Mouse (Mus musculus): ENCODE results near the gene Cep85l.

Gene Cep85l

GRCm38 (mm10) chr10:53342166-53342728 is 37.5 kb downstream of the Cep85l start:
- in situ Hi-C loops (cut with MboI), result loop anchor here (10.0 kb wide), 1 partner anchor 173 kb away; no protein-coding TSS in a partner anchor

- in situ Hi-C loops (cut with MboI), result loop anchor here (10.0 kb wide), 1 partner anchor 173 kb away; no protein-coding TSS in a partner anchor
Measured at GRCm38 (mm10) chr10:53341288-53341965, 38.3 kb downstream of the Cep85l start.

- in situ Hi-C loops (cut with MboI), result no loop called here
Measured at GRCm38 (mm10) chr10:53339045-53339444, 40.7 kb downstream of the Cep85l start.

- in situ Hi-C loops (cut with MboI), result no loop called here
Measured at GRCm38 (mm10) chr10:53337162-53337923, 42.4 kb downstream of the Cep85l start, which contains the start of gene Pln. Gene Pln, plus strand, starts transcription at chr10:53337667.

- in situ Hi-C loops (cut with MboI), result no loop called here
Measured at GRCm38 (mm10) chr10:53335974-53336373, 43.8 kb downstream of the Cep85l start.

GRCm38 (mm10) chr10:53335266-53335665 is 44.5 kb downstream of the Cep85l start:
- in situ Hi-C loops (cut with MboI), result no loop called here

GRCm38 (mm10) chr10:53332752-53333151 is 47.0 kb downstream of the Cep85l start:
- in situ Hi-C loops (cut with MboI), result no loop called here

GRCm38 (mm10) chr10:53329257-53329656 is 50.5 kb downstream of the Cep85l start:
- in situ Hi-C loops (cut with MboI), result no loop called here

- in situ Hi-C loops (cut with MboI), result no loop called here
Measured at GRCm38 (mm10) chr10:53326367-53326766, 53.4 kb downstream of the Cep85l start.

GRCm38 (mm10) chr10:53324663-53325062 is 55.1 kb downstream of the Cep85l start:
- in situ Hi-C loops (cut with MboI), result no loop called here

- in situ Hi-C loops (cut with MboI), result no loop called here
Measured at GRCm38 (mm10) chr10:53323367-53323766, 56.4 kb downstream of the Cep85l start.

GRCm38 (mm10) chr10:53306674-53307073 is 73.1 kb downstream of the Cep85l start:
- in situ Hi-C loops (cut with MboI), result no loop called here

- in situ Hi-C loops (cut with MboI), result no loop called here
Measured at GRCm38 (mm10) chr10:53305867-53306266, 73.9 kb downstream of the Cep85l start.

GRCm38 (mm10) chr10:53285147-53285546 is 94.6 kb downstream of the Cep85l start:
- in situ Hi-C loops (cut with MboI), result no loop called here

- in situ Hi-C loops (cut with MboI), result no loop called here
Measured at GRCm38 (mm10) chr10:53272228-53272627, 107.5 kb downstream of the Cep85l start.

GRCm38 (mm10) chr10:53262021-53262420 is 117.7 kb downstream of the Cep85l start:
- in situ Hi-C loops (cut with MboI), result no loop called here

GRCm38 (mm10) chr10:53235381-53235780 is 144.4 kb downstream of the Cep85l start:
- in situ Hi-C loops (cut with MboI), result no loop called here

GRCm38 (mm10) chr10:53234683-53235082 is 145.1 kb downstream of the Cep85l start:
- in situ Hi-C loops (cut with MboI), result no loop called here

GRCm38 (mm10) chr10:53234086-53234613 is 145.6 kb downstream of the Cep85l start:
- in situ Hi-C loops (cut with MboI), result no loop called here

- in situ Hi-C loops (cut with MboI), result no loop called here
Measured at GRCm38 (mm10) chr10:53230809-53231208, 148.9 kb downstream of the Cep85l start.

GRCm38 (mm10) chr10:53229190-53229589 is 150.6 kb downstream of the Cep85l start:
- in situ Hi-C loops (cut with MboI), result no loop called here
